Mouse (Mus musculus) frontal cortex, postnatal 14 days (tissue): ENCODE measurements around the gene Gtf2h2.
"Not testable (repeated sequence)": the region's sequence is repeated elsewhere in the genome, so short reads cannot be mapped to it uniquely, and the experiment has no call there.

Source experiments
- DNase-seq, 2 experiments: peaks; one replicate each; pipeline ENCODE4 v3.0.0; 2022; ENCODE audit warnings: low spot score in 2 of 2

Gtf2h2 gene

GRCm38 (mm10) chr13:100492061-100492787, at the start of gene Gtf2h2:
Gene Gtf2h2, minus strand, starts transcription at chr13:100492579.
- DNase-seq = peak; percentile 72 to 84

GRCm38 (mm10) chr13:100536149-100536548, 43.8 kb upstream of the Gtf2h2 start:
- no peak for DNase-seq

DNA sequence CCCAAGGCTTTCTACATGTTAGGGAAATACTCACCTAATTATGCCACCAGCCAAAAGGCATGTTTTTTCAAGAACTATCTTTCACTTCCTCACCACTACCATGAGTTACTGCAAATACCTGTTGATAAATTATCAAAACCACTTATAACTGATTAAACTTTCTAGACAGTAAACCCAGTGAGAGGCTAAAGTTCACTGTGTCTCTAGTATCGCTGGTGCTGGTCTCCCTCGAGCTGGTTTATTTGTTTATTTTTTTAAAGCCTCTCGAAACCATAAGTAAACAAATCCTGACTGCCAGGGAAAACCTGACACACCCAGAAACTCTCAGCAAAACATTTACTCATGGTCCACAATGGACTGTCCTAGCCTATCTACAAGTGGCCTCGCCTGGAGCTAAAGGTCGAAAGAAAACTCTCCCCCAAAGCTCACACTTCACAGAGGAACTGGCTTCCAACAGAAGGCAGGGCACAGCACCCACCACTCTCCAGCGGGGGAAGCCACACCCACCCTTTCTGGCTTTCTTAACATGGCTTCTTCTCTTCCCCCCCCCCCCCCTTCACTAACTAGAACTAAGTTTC, 40.5 kb upstream of the Gtf2h2 start:
- DNase-seq = no peak

GRCm38 (mm10) chr13:100526649-100527038, 34.3 kb upstream of the Gtf2h2 start:
- no peak for DNase-seq

- no peak for DNase-seq
Measured at GRCm38 (mm10) chr13:100525935-100526648, 33.7 kb upstream of the Gtf2h2 start.

DNA sequence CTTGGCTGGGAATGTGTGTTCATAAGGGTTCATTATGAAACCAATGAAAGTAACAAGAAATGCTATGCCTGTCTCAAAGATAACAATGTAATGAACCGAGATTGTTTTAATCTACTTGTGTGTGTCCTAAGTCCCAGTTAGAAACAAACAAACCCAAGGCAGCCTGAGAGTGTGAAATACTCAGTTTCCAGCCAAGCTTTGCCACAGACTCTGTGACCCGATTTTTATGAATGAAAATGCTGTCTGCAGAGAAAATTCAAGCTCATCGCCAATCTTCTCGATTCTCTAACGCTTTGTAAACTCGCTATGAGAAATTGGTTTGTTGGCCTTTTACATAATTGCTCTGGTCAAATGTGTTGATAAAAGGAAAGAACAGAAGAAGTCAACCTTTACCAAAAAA, 32.5 kb upstream of the Gtf2h2 start:
- no peak for DNase-seq

GRCm38 (mm10) chr13:100523698-100524097, 31.3 kb upstream of the Gtf2h2 start:
- DNase-seq = no peak

- no peak for DNase-seq
Measured at GRCm38 (mm10) chr13:100521724-100522591, 29.6 kb upstream of the Gtf2h2 start.

DNA sequence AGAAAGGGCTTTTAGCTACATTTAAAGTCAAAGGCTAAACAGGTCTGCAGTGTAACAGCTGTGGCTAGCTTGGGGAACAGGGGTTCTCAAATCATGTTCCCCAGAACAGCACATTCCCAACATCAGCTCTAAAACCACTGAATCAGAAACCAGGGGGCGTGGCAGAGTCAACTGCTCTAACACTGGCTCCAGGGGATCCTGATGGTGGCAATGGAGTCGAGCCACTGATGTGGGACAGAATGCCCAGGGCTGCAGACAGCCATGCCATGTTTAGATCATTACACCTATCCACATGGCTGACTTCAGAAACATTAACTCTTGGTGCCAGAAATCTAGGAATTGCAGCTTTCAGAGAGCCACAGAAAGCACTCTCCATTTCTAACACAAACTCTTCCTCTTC, 26.8 kb upstream of the Gtf2h2 start:
- DNase-seq = no peak

DNA sequence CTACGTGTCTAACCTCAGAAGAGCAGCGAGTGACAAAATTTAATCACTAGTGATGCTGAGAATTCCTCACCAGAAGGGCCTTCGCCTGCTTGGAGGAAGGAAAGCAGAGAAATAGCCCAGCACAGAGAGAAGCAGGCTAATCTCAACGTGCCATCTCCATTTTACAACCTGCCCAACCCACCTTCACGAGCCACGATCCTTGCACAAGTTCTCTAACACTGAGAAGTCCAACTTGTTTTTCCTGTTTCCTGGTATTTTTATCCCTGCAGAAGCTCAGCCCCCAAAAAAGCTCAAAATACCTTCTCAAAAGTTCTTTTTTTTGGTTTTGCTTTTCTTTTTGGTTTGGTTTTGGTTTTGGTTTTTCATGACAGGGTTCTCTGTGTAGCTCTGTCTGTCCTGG, 25.8 kb upstream of the Gtf2h2 start:
- DNase-seq = no peak

DNA sequence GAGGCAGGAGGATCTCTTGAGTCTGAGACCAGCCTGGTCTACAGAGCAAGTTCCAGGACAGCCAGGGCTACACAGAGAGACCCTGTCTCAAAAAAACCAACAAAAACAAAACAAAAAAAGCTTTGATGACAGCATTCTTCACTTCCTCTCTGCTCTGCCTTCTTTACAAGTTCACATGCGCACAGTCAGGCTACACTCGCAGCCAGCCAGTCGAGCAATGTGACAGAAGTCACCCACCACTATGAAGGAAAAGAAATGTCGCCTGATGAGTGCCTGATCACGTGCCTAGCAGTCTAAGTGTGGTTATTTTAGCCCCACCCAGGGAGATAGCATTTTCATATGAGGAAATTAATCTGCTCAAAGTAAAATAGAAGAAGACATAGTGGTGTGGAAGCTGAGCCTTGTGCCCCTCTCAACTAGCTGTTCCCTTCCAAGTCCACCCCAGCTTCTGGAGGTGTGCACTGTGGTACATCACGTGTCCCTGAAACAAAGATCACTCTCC, 25.3 kb upstream of the Gtf2h2 start:
- no peak for DNase-seq

- DNase-seq = no peak
Measured at GRCm38 (mm10) chr13:100516213-100517105, 24.1 kb upstream of the Gtf2h2 start.

DNA sequence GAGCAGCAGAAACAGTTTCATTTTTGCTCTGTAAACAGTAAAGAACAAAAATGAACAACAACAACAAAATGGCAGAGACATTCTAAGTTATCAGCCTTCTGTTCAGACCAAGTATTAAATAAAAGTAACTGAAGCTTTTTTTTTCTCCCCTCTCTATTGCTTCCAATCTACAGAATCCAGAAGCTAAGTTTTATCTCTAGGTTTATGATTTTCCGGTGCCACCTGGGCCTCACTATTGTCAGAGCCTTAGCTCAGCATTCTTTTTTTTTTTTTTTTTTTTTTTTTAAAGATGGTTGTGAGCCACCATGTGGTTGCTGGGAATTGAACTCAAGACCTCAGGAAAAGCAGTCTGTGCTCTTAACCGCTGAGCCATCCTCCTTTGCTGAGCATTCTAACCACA, 20.4 kb upstream of the Gtf2h2 start:
- DNase-seq = no peak

DNA sequence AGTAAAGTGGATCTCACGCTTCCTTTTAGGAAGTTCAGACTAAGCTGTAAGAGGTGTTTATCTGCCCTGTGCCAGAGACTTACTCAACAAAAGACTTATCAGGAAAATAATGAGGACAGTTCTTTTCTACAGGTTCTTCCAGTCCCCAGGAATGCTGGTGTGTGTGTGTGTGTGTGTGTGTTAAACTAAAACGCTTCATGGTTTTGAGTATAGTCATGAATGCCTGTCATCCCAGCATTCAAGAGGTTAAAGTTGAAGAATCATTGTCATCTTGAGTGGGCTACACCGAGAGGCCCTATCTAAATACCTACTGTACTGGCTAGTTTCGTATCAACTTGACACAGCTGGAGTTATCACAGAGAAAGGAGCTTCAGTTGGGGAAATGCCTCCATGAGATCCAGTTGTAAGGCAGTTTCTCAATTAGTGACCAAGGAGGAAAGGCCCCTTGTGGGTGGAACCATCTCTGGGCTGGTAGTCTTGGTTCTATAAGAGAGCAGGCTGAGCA, 19.5 kb upstream of the Gtf2h2 start:
- no peak for DNase-seq

- no peak for DNase-seq
Measured at GRCm38 (mm10) chr13:100511146-100511859, 18.9 kb upstream of the Gtf2h2 start.

DNA sequence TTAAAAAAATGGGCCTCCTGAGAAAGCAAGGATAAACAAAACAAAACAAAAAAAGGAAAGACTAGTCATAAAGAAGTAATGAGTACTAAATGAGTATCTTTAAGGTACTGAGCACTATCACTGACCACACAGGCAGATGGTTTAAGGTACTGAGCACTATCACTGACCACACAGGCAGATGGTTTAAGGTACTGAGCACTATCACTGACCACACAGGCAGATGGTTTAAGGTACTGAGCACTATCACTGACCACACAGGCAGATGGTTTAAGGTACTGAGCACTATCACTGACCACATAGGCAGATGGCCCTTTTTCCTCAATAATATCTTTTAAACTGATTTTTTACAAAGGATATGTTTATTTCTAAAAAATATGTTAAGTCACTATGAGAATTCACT, 7.2 kb upstream of the Gtf2h2 start:
- not testable (repeated sequence) for DNase-seq

- no peak for DNase-seq
Measured at GRCm38 (mm10) chr13:100495337-100495736, 3.0 kb upstream of the Gtf2h2 start.

DNA sequence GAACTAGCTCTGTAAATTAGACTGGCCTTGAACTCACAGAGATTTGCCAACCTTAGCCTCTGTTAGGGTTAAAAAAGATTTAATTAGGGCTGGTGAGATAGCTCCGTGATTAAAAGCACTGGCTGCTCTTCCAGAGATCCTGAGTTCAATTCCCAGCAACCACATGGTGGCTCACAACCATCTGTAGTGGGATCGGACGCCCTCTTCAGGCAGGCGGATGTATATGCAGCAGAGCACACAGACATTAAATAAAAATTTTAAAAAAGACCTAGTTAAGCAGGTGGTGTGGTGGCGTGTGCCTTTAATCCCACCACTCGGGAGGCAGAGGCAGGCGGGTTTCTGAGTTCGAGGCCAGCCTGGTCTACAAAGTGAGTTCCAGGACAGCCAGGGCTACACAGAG, 2.0 kb upstream of the Gtf2h2 start:
- DNase-seq = not testable (repeated sequence)

DNA sequence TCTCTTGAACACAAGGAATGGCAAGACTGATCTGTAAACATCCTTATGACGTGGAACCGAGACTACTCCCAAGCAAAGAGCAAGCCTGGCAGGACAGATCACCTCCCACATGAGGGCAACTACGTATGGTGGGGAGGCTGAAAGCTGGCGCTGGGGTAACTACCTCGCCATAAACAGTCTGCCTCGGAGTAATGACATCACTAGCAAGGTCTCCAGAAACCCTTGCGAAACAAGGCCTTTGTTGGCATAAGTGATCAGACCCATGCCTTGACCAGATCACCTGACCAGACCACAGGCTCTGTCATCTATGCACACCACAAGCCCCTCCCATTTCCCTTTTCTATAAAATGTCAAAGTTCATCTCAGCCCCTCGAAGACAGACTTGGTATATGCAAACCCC, 934 bp upstream of the Gtf2h2 start:
- no peak for DNase-seq

DNA sequence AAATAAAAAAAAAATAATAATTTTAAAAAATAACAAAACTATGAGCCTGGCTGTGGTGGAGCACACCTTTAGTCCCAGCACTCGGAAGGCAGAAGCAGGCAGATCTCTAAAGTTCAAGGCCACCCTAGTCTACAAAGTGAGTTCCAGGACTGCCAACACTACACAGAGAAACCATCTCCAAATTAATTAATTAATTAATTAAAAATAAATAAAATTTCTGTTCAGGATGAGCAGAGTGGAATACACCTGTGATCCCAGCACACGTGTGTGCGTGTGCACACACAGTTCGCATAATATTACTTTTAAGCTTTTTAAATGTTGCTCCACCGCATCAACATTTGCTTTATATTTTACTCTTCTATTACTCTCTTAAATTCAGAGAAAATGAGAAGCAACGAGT, 756 bp downstream of the Gtf2h2 start:
- DNase-seq = no peak
